Mouse (Mus musculus): ENCODE results near the gene Sbp.
"Not testable (repeated sequence)": the region's sequence is repeated elsewhere in the genome, so short reads cannot be mapped to it uniquely, and the experiment has no call there.

Sbp gene

GRCm38 (mm10) chr17:23941372-23941771, at the start of gene Sbp:
Gene Sbp, plus strand, starts transcription at chr17:23941672.
- DNase-seq (ENCODE audit: low spot score), result no peak

DNA sequence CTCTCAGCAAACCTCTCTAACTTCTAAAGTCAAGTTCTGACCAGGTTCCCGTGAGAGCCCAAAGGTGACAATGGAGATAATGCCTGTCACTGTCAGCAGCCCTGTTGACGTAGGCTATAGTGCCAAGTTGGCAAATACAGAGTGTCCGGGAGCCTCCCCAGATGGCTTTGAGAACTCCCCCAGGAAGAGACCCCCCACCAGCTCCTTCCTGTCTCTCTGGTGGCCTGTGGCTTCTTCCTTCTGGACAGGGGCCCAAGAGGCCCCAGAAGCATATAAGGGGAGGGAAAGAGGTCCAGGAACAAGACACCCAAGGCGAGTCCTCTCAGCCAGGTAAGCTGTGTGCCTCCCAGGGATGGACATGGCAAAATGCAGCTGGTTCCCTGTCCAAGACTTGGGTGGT, 24.3 kb upstream of the Sbp start, which contains the start of gene Dcpp3:
Gene Dcpp3, plus strand, starts transcription at position 301 of the 400 bp plus-strand sequence.
- not testable (repeated sequence) for DNase-seq (ENCODE audit: low spot score)

DNA sequence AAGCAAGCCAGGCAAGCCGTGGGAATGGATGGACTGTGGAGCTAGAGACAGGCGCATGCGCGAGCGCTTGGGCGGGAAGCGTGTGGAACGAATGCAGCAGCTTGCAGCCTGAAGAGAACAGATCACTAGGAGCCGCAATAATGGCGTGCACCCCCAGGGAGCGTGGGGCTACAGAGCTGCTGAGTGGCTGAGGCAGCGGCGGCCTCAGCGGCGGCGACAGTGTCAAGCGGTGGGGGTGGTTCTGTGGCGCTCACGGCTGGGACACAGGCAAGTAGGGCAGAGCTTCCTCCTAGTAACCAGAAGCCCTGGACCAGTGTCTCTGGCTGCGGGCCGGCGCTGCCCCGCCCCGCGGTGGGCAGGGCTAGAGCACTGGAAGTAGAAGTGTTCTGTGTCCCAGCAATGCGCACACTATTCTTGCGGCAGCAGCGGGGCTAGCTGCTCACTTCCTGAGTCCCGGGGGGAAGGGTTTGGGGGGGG, 16.9 kb upstream of the Sbp start:
- peak; percentile 47 for DNase-seq (ENCODE audit: low spot score)

- no peak for DNase-seq (ENCODE audit: low spot score)
Measured at GRCm38 (mm10) chr17:23925090-23925493, 16.4 kb upstream of the Sbp start.

DNA sequence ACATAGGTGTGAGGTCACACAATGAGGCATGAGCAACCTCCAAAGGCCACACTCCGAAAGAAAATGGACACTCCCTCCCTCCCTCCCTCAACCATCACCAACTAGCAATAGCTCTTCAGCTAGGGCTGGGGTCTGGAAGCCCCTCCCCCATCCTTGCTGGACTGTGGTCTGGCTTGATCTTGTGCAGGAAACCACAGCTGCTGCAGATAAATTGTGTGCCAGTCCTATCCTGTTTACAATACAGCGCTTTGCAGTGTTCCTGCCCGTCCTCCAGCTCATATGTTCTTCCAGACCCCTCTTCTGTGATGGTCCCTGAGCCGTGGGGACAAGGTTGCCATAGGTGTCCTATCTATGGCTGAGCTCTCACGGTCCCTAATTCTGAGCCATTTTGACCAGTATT, 10.3 kb upstream of the Sbp start:
- DNase-seq (ENCODE audit: low spot score), result no peak

GRCm38 (mm10) chr17:23947486-23947885, 6.0 kb downstream of the Sbp start:
- DNase-seq (ENCODE audit: low spot score), result not testable (repeated sequence)

- no peak for DNase-seq (ENCODE audit: low spot score)
Measured at GRCm38 (mm10) chr17:23949068-23949467, 7.6 kb downstream of the Sbp start.

DNA sequence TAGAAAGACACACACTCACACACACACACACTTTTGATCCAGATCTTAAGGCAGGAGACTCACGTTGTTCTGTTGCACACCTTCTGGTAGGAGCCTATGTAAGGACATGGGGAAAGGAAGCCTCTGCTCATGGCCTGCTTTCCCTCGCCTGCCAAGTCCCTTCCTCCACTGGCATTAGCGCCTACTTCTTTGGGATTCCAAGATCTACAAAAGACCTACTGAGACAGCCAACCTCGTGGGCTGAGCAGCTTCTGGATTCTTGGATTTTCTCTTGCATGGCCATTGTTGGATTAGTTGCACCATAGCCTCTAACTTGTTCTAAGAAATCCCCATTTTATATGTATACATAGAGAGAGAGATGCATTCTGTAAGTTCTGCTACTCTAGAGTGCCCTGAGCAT, 9.4 kb downstream of the Sbp start:
- DNase-seq (ENCODE audit: low spot score), result not testable (repeated sequence)

DNA sequence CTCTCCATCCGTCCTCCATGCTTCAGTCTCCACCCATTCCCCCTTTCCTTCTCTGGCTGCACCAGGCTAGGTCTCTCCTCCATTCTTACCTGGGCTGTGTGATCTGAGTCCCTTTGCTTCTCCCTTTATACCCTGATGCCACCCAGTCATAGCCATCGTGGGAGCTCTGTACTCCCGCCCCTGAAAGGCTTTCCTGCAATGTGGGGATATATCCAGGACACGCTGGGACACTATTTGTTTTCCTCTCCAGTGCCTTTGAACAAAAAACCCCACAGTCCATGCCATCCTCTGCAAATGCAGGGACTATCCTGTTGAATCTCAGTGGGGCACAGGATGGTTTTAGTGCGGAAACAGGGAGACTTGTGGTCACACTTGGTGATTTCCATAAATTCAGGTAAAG, 13.7 kb downstream of the Sbp start, which contains the start of gene Sbpl:
Gene Sbpl, minus strand, starts transcription at position 101 of the 400 bp plus-strand sequence.
- no peak for DNase-seq (ENCODE audit: low spot score)

DNA sequence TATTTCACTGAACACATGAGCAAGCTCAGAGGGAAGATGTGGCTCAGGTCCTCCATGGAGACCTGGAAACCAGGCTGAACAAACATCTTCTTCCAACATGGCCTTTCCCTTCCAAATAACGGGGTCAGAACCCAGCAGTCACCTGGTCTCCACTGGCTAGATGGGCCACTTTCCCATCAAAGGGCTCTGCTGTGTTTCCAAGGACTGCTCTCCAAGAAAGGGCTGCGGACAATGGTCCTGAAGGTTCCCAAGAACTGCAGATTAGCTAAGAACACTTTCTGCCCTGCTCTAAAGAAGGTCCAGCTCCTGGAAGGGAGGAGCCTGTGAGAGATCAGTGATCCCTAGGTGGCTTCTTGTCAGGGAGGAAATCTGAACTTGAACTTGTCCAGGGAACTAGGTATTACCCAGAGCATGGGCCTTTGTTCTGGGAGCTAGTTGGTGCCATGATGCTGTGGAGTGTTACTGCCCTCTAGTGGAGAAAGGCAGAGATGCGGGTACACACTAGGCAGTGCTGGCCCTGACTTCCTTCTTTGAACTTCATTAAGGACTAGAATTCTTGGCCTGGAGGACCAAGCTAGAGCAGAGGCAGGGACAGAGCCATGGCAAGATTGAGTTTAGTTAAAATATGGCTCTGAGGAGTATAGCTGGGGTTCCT, 18.7 kb downstream of the Sbp start:
- peak; percentile 31 for DNase-seq (ENCODE audit: low spot score)

GRCm38 (mm10) chr17:23961573-23962122, 20.2 kb downstream of the Sbp start:
- DNase-seq (ENCODE audit: low spot score), result no peak

- DNase-seq (ENCODE audit: low spot score), result no peak
Measured at GRCm38 (mm10) chr17:23965805-23966425, 24.4 kb downstream of the Sbp start.

DNA sequence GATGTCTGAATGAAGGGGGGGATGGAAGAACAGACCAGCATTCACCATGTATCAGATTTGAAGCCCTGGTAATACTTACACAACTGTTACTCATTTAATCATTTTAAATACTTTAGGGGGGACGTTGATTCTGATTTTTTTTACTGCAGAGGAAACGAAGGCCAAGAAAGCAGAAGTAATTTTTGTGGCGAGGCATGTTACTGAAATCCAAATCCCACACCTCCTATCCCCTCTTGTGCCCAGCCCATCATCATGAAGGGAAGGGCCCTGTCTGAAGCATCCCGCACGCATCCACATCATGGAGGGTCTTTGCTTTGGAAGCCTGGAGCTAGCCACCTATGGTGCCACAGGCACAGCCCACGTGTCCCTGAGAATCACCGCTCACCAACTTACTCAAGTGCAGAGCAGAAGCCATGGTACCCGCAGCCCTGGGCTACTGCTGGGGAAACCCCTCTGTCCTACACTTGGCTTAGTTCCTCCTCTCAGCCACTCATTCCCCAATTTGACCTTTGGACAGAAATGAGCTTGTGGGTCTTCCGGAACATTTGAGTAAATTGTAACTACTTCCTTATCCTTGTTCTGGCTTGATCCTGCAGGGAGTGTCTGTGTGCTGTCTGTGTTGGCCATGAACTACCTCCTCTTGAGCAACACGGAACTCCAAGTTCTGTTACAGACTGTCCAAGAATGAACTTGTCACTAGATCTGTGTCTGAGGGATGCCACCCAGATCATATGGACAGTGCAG, 25.4 kb downstream of the Sbp start:
- DNase-seq (ENCODE audit: low spot score), result no peak

DNA sequence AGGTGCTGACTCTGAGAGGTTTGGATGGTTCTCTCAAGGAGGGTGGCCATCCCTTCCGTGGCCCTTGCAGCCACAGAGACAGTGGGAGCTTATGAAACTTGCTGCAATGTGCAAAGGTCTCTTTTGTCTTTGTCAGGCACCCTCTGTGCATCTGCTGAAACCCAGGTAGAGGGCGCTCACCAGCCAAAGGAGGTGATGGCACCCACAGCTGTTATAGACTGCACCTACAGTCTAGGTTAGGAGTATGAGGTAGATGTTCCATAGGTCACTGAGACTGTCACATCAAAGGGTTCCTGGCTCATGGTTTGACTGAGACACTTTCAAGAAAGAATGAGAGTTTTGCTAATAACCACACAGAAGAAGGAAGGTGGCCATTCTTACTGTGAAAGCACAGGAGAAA, 27.3 kb downstream of the Sbp start:
- no peak for DNase-seq (ENCODE audit: low spot score)

DNA sequence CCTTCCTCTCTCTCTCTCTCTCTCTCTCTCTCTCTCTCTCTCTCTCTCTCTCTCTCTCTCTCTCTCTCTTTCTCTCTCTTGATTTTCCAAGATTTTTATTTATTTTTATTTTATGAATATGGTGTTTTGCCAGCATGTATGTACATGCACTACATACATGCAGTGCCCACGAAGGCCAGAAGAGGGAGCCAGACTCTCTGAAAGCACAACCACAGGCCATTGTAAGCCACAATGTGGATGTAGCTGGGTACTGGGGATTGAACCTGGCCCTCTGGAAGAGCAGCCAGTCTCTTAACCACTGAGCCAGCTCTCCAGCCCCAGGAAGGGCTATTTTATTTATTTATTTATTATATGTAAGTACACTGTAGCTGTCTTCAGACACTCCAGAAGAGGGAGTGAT, 27.8 kb downstream of the Sbp start:
- peak; percentile 58 for DNase-seq (ENCODE audit: low spot score)

- no peak for DNase-seq (ENCODE audit: low spot score)
Measured at GRCm38 (mm10) chr17:23971315-23971714, 29.8 kb downstream of the Sbp start.

DNA sequence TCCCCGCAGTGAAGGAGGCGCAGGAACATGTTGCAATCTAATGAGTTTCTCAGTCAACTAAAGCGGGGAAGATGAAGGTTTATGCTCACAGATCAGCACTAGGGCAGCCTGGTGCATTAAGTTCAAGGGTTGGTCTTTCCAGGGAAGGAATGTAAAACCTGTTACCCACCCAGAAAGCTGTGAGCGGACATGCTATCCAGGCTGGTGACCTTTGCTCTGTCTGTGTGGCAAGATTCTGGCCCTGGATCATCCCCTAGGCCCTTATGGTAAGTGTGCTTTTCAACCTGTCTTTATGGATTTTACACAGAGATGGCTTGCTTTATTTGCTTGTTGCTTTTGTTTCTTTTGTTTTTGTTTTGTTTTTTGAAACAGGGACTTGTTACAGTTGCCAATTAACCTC, 35.2 kb downstream of the Sbp start:
- DNase-seq (ENCODE audit: low spot score), result no peak

GRCm38 (mm10) chr17:23979471-23979870, 38.0 kb downstream of the Sbp start:
- no peak for DNase-seq (ENCODE audit: low spot score)

- DNase-seq (ENCODE audit: low spot score), result no peak
Measured at GRCm38 (mm10) chr17:23980297-23980909, 38.9 kb downstream of the Sbp start, which contains the start of gene Prss30. Gene Prss30, minus strand, starts transcription at chr17:23980566.

GRCm38 (mm10) chr17:23982912-23983311, 41.4 kb downstream of the Sbp start:
- no peak for DNase-seq (ENCODE audit: low spot score)

GRCm38 (mm10) chr17:23984989-23985388, 43.5 kb downstream of the Sbp start:
- DNase-seq (ENCODE audit: low spot score), result no peak

DNA sequence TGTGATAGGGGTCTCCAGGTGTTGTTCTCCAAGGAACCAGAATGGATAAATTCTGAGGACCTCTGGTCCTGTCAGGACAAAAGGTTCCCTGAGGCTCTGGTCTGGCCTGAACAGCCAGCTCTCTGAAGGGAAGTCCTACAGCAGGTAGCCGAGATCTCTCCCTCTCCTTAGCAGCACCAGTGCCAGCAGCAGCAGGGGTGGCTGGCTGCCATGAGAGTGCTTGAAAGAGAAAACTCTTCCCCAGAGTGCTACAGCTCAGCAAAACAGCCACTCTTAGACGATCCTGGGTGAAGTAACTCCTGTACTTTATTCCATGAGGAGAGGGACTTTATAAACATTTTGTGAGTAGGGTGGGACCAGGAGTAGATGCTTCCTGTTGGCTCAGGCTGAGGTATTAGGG, 48.3 kb downstream of the Sbp start:
- no peak for DNase-seq (ENCODE audit: low spot score)
